Mouse (Mus musculus) liver, adult 2 months (tissue): ENCODE measurements around the gene Dtd1.

Experiments used
- CTCF ChIP-seq: fragments of 200-500 bp; IDR thresholded peaks from 2 replicates; pipeline ENCODE4 v1.5.1; 2011; ENCODE audit warnings: low read depth, low read length, control low read depth
- POLR2A ChIP-seq: fragments of 200-500 bp; IDR thresholded peaks from 2 replicates; pipeline ENCODE4 v1.6.1; 2011; ENCODE audit warnings: low read length, control low read depth; ENCODE audit not compliant: insufficient read depth; ENCODE audit errors: extremely low read depth

DNA sequence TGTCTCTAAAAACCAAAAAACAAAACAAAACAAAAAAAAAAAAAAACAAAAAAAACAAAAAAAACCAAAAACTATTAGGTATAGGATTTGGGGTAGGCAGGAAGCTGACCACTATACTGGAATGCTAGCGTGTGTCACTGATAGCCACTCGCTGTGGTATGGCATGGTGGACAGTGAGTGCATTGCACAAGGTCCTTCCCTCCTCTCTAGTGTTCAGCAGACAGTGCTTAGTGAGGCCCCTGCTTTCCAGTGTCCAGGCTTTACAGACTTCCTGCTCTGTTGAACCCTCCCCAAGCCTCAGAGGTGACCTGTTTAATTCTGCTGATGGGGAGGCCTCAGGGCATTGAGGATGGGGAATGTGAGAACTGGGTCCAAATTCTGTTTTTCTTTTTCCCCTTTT lies 95.2 kb downstream of the Dtd1 start:
- TF ChIP-seq POLR2A = no peak
- TF ChIP-seq CTCF = no peak
